Comparison of ENCODE assay signal across 9 mouse cellular contexts in genomic region chr2:132599127-132599526, GRCm38 (mm10). TPM values are rescaled to one million over a fixed set of nuclear protein-coding genes. Genes with fewer than 3 reads are reported as not detected.
DNase-seq lines count a peak whose midpoint lies in the region; ATAC-seq lines count a peak whose summit lies in the region.
"Had no signal": no experiment of that assay in that cellular context is flagged by ENCODE, and none has a peak within 500 bp of the region (broad histone marks: within the 10 kb centered on the region; RNA-seq: fewer than 3 reads in every experiment).

No protein-coding gene starts in this region.

- H3K27ac ChIP-seq in midbrain, embryonic 13.5 days, result no peak overlapping the region
- H3K27ac ChIP-seq: limb, embryonic 15.5 days had no signal

- WGBS in midbrain, embryonic 13.5 days, result 89% methylated on average over 6 of the region's 6 CpGs

- no peaks in the 10 kb centered on the region for H3K36me3 ChIP-seq in midbrain, embryonic 13.5 days
- H3K36me3 ChIP-seq: limb, embryonic 15.5 days had no signal

- peak; percentile 18 for DNase-seq in kidney, postnatal 10 days
- no peak for DNase-seq in kidney, postnatal 14 days
- peak; percentile 100 for DNase-seq in adipocyte (ENCODE audit: low spot score)
- peak; percentile 96 for DNase-seq in gonadal fat pad, adult 2 months (ENCODE audit: low read depth)
- DNase-seq in lung, postnatal 25 days (ENCODE audit: low spot score), result peak; percentile 82
- no peak for DNase-seq in thymus, postnatal 0 days (ENCODE audit: low spot score)
- no peak for DNase-seq in frontal cortex, postnatal 36 days (ENCODE audit: low spot score in 2 of 2)

- no peaks in the 10 kb centered on the region for H3K9me3 ChIP-seq in midbrain, embryonic 13.5 days
- H3K9me3 ChIP-seq: limb, embryonic 15.5 days had no signal

- ATAC-seq in midbrain, embryonic 13.5 days, result no peak

- H3K9ac ChIP-seq in midbrain, embryonic 13.5 days (replicated peaks), result no peak overlapping the region
- H3K9ac ChIP-seq: limb, embryonic 15.5 days had no signal

- no peak overlapping the region for H3K4me3 ChIP-seq in midbrain, embryonic 13.5 days (replicated peaks)
- H3K4me3 ChIP-seq: limb, embryonic 15.5 days had no signal

- H3K27me3 ChIP-seq in midbrain, embryonic 13.5 days, result no peaks in the 10 kb centered on the region
- H3K27me3 ChIP-seq: limb, embryonic 15.5 days had no signal

- H3K4me2 ChIP-seq in midbrain, embryonic 13.5 days (replicated peaks), result no peak overlapping the region
- H3K4me2 ChIP-seq: limb, embryonic 15.5 days had no signal

- H3K4me1 ChIP-seq in midbrain, embryonic 13.5 days (replicated peaks), result no peaks in the 10 kb centered on the region
- H3K4me1 ChIP-seq: limb, embryonic 15.5 days had no signal

RNA-seq across cellular contexts. Expression of gene Gpcpd1, which starts 11.6 kb away (rescaled TPM):
- 6.9 and 9.4 TPM in 2 replicates for polyA plus RNA-seq in gonadal fat pad, adult 2 months (2012; rRNA removed)
- polyA plus RNA-seq in midbrain, embryonic 13.5 days (2015; fragmentation: Nextera tagmentation; extraction: Ambion mirVana), result 80.9 and 103 TPM in 2 replicates
- 48.1 and 52.3 TPM in 2 replicates for polyA plus RNA-seq in thymus, postnatal 0 days (2015; fragmentation: Nextera tagmentation; extraction: Ambion mirVana)

Comparison
In these comparisons a context has a peak if more than half of its experiments do, and no peak if none do; other contexts are left out.
1. DNase-seq: peak in kidney, postnatal 10 days (single experiment), adipocyte (single experiment), gonadal fat pad, adult 2 months (single experiment) and lung, postnatal 25 days (single experiment); none in kidney, postnatal 14 days (single experiment), thymus, postnatal 0 days (single experiment) and frontal cortex, postnatal 36 days (0 of 2).